Mouse (Mus musculus): ENCODE results near the gene Plk1. TPM values are rescaled to one million over a fixed set of nuclear protein-coding genes. Genes with fewer than 3 reads are reported as not detected.

Gene Plk1
- polyA plus RNA-seq, 1 experiment from 2014 or later = 146 TPM

- no peak overlapping the region for H3K4me3 ChIP-seq (ENCODE audit: low read length)
- no peak overlapping the region for H3K9ac ChIP-seq (ENCODE audit: low read length)
- no peaks in the 10 kb centered on the region for H3K27me3 ChIP-seq (ENCODE audit: control insufficient read depth, insufficient read depth, low read depth, low read length)
- no peak overlapping the region for H3K27ac ChIP-seq (ENCODE audit: low read length)
- peak; percentile 54; the same call in 1 of the 2 replicates for ATAC-seq (ENCODE audit: low read depth)
- 29% methylated on average over 7 of the region's 7 CpGs for WGBS
- H3K4me1 ChIP-seq (replicated peaks; ENCODE audit: control insufficient read depth, insufficient read depth, low read length) = no peaks in the 10 kb centered on the region
- H3K4me2 ChIP-seq (ENCODE audit: low read depth, low read length) = no peak overlapping the region
- H3K9me3 ChIP-seq (ENCODE audit: control insufficient read depth, low read length) = no peaks in the 10 kb centered on the region
- no peaks in the 10 kb centered on the region for H3K36me3 ChIP-seq (ENCODE audit: control insufficient read depth, insufficient read depth, low read length)
Observed at GRCm38 (mm10) chr7:122208276-122209021, 49.2 kb downstream of the Plk1 start.

- H3K4me2 ChIP-seq (ENCODE audit: low read depth, low read length) = peak within 1 kb of the TSS; percentile 54
- H3K4me3 ChIP-seq (ENCODE audit: low read length) = peak within 1 kb of the TSS; percentile 26
- peaks cover 3% of the 10 kb centered on the region for H3K4me1 ChIP-seq (replicated peaks; ENCODE audit: control insufficient read depth, insufficient read depth, low read length)
- H3K27ac ChIP-seq (ENCODE audit: low read length) = no peak within 1 kb of the TSS
- 13% methylated on average over 20 of the region's 20 CpGs for WGBS
- H3K9me3 ChIP-seq (ENCODE audit: control insufficient read depth, low read length) = no peaks in the 10 kb centered on the region
- H3K9ac ChIP-seq (ENCODE audit: low read length) = no peak within 1 kb of the TSS
- peak; percentile 62 for ATAC-seq (ENCODE audit: low read depth)
- no peaks in the 10 kb centered on the region for H3K36me3 ChIP-seq (ENCODE audit: control insufficient read depth, insufficient read depth, low read length)
- H3K27me3 ChIP-seq (ENCODE audit: control insufficient read depth, insufficient read depth, low read depth, low read length) = no peaks in the 10 kb centered on the region; the same call in 1 of the 2 replicates
Observed at GRCm38 (mm10) chr7:122219315-122219801, 60.1 kb downstream of the Plk1 start, which contains the start of gene Chp2. Chp2 (plus strand) TSS chr7:122219496.

Other genes starting within 250 kb of the Plk1 start
- 26.1 and 30.7 TPM in 2 replicates for gene Cog7, start 177.7 kb upstream of the Plk1 start, polyA plus RNA-seq (2015; fragmentation: Nextera tagmentation; extraction: Ambion mirVana)
- 65.7 and 67.3 TPM in 2 replicates for gene Gga2, start 138.2 kb upstream of the Plk1 start, polyA plus RNA-seq (2015; fragmentation: Nextera tagmentation; extraction: Ambion mirVana)
- 43.5 and 44.4 TPM in 2 replicates for gene Ubfd1, start 92.3 kb upstream of the Plk1 start, polyA plus RNA-seq (2015; fragmentation: Nextera tagmentation; extraction: Ambion mirVana)
- gene Ears2, start 92.2 kb upstream of the Plk1 start, polyA plus RNA-seq (2015; fragmentation: Nextera tagmentation; extraction: Ambion mirVana) = 12.2 and 12.8 TPM in 2 replicates
- gene Ndufab1, start 57.6 kb upstream of the Plk1 start, polyA plus RNA-seq (2015; fragmentation: Nextera tagmentation; extraction: Ambion mirVana) = 564 and 584 TPM in 2 replicates
- 15.0 and 18.4 TPM in 2 replicates for gene Palb2, start 26.5 kb upstream of the Plk1 start, polyA plus RNA-seq (2015; fragmentation: Nextera tagmentation; extraction: Ambion mirVana)
- 116 and 117 TPM in 2 replicates for gene Dctn5, start 26.4 kb upstream of the Plk1 start, polyA plus RNA-seq (2015; fragmentation: Nextera tagmentation; extraction: Ambion mirVana)
- 0.34 and 1.2 TPM in 2 replicates for gene Ern2, start 26.8 kb downstream of the Plk1 start, polyA plus RNA-seq (2015; fragmentation: Nextera tagmentation; extraction: Ambion mirVana)
- gene Chp2, start 60.1 kb downstream of the Plk1 start, polyA plus RNA-seq (2015; fragmentation: Nextera tagmentation; extraction: Ambion mirVana) = 1.2 and 1.9 TPM in 2 replicates
- 4.1 and 5.2 TPM in 2 replicates for gene Prkcb, start 129.3 kb downstream of the Plk1 start, polyA plus RNA-seq (2015; fragmentation: Nextera tagmentation; extraction: Ambion mirVana)